Mouse (Mus musculus): Measurements from ENCODE around the gene Trpt1. TPM values are rescaled to one million over a fixed set of nuclear protein-coding genes. Genes with fewer than 3 reads are reported as not detected.
A peak's percentile ranks its signal among the peaks of the same experiment; 100 is the strongest.

The Trpt1 gene
- 4.7 and 6.4 TPM in 2 replicates for polyA plus RNA-seq (2012; rRNA removed)

GRCm38 (mm10) chr19:6996006-6996405 is at the start of gene Trpt1, which contains the start of gene Nudt22:
Gene Trpt1, plus strand, starts transcription at chr19:6996131.
Gene Nudt22, minus strand, starts transcription at chr19:6996117.
- Histone ChIP-seq H3K27me3 (ENCODE audit: control insufficient read depth, insufficient read depth, low read length) (no peaks in the 10 kb centered on the region), H3K4me1 (ENCODE audit: control insufficient read depth, insufficient read depth, insufficient read length) (peaks cover 20% of the 10 kb centered on the region), H3K36me3 (ENCODE audit: control insufficient read depth, insufficient read depth, low read length) (peaks cover 20% of the 10 kb centered on the region), H3K4me3 (ENCODE audit: extremely low read depth, insufficient read depth, insufficient read length) (peak within 1 kb of the TSS; percentile 62), H3K27ac (ENCODE audit: insufficient read depth, low read length) (peak within 1 kb of the TSS; percentile 39)
- 2% methylated on average over 24 of the region's 24 CpGs for WGBS
- peak in 1 of 2 experiments; percentile 57 for DNase-seq (ENCODE audit: low read depth in 1 of 2, low spot score in 2 of 2)
- TF ChIP-seq CTCF (IDR thresholded peaks at IDR 0.05; ENCODE audit: extremely low read depth, insufficient read depth, insufficient read length, insufficient replicate concordance) = no peak

DNA sequence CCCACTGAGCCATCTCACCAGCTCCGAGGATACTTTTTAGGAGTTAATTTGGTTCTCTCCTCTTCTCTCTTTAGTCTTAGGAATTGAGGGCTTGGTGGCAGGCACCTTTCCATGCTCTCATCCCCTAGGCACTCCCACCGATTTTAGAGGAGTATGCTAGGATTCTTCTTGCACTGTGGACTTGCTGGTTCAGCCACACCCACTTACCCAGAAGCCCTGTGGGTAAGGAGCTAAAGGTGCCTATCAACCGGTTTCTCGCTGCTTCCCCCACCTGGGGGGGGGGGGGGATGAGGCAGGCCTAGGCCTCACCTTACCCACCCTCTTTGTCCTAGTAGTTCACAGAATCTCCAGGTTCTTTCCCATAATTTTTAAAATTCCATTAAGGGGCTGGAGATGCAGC is 48.2 kb upstream of the Trpt1 start:
- Histone ChIP-seq H3K36me3 (ENCODE audit: control insufficient read depth, insufficient read depth, low read length) (no peaks in the 10 kb centered on the region), H3K27ac (ENCODE audit: insufficient read depth, low read length) (no peak overlapping the region), H3K4me3 (ENCODE audit: extremely low read depth, insufficient read depth, insufficient read length) (no peak overlapping the region), H3K27me3 (ENCODE audit: control insufficient read depth, insufficient read depth, low read length) (no peaks in the 10 kb centered on the region), H3K4me1 (ENCODE audit: control insufficient read depth, insufficient read depth, insufficient read length) (peaks cover 5% of the 10 kb centered on the region; the same call in 1 of the 2 replicates)
- DNase-seq (ENCODE audit: low read depth in 1 of 2, low spot score in 2 of 2) = no peak
- no peak for TF ChIP-seq CTCF (IDR thresholded peaks at IDR 0.05; ENCODE audit: extremely low read depth, insufficient read depth, insufficient read length, insufficient replicate concordance)
- TF ChIP-seq POLR2A (IDR thresholded peaks at IDR 0.05; ENCODE audit: low read depth, low read length) = no peak
- 76% methylated on average over 4 of the region's 4 CpGs for WGBS

DNA sequence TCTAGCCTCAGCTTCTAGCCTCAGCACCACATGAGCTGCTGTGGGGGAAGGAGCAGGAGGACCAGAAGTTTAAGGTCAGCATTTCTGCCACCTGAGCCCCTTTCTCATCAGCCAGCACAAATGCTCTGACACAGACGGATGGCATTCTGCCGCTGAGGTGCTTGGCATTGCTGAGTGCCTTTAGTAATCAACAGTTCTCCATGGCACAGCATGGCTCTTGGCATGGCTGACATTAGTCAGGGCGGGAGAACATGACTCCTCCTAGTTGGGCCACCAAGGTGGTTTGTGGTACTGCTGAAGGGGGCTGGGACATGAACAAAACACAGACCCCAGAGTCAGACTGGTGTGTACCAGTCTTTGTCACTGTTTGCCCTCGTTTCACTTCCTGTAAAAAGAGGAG is 47.7 kb upstream of the Trpt1 start:
- Histone ChIP-seq H3K27ac (ENCODE audit: insufficient read depth, low read length) (no peak overlapping the region), H3K27me3 (ENCODE audit: control insufficient read depth, insufficient read depth, low read length) (no peaks in the 10 kb centered on the region), H3K4me1 (ENCODE audit: control insufficient read depth, insufficient read depth, insufficient read length) (peaks cover 5% of the 10 kb centered on the region; the same call in 1 of the 2 replicates), H3K36me3 (ENCODE audit: control insufficient read depth, insufficient read depth, low read length) (no peaks in the 10 kb centered on the region), H3K4me3 (ENCODE audit: extremely low read depth, insufficient read depth, insufficient read length) (no peak overlapping the region)
- 84% methylated on average over 4 of the region's 4 CpGs for WGBS
- TF ChIP-seq POLR2A (IDR thresholded peaks at IDR 0.05; ENCODE audit: low read depth, low read length) (no peak), CTCF (IDR thresholded peaks at IDR 0.05; ENCODE audit: extremely low read depth, insufficient read depth, insufficient read length, insufficient replicate concordance) (no peak)
- DNase-seq (ENCODE audit: low read depth in 1 of 2, low spot score in 2 of 2) = no peak

- no peak overlapping the region for H3K27ac ChIP-seq (ENCODE audit: insufficient read depth, low read length)
- TF ChIP-seq CTCF (IDR thresholded peaks at IDR 0.05; ENCODE audit: extremely low read depth, insufficient read depth, insufficient read length, insufficient replicate concordance) (no peak), POLR2A (IDR thresholded peaks at IDR 0.05; ENCODE audit: low read depth, low read length) (no peak)
- H3K4me3 ChIP-seq (ENCODE audit: extremely low read depth, insufficient read depth, insufficient read length) = no peak overlapping the region
- no peaks in the 10 kb centered on the region for H3K36me3 ChIP-seq (ENCODE audit: control insufficient read depth, insufficient read depth, low read length)
- H3K27me3 ChIP-seq (ENCODE audit: control insufficient read depth, insufficient read depth, low read length) = no peaks in the 10 kb centered on the region
- H3K4me1 ChIP-seq (ENCODE audit: control insufficient read depth, insufficient read depth, insufficient read length) = peaks cover 5% of the 10 kb centered on the region; the same call in 1 of the 2 replicates
- WGBS = 96% methylated on average over 5 of the region's 5 CpGs
- DNase-seq (ENCODE audit: low read depth in 1 of 2, low spot score in 2 of 2) = no peak
These were observed 46.4 kb upstream of the Trpt1 start for GRCm38 (mm10) chr19:6949532-6949931.

- Histone ChIP-seq H3K27ac (ENCODE audit: insufficient read depth, low read length) (no peak overlapping the region), H3K36me3 (ENCODE audit: control insufficient read depth, insufficient read depth, low read length) (peaks cover 1% of the 10 kb centered on the region; the same call in 1 of the 2 replicates), H3K4me3 (ENCODE audit: extremely low read depth, insufficient read depth, insufficient read length) (no peak overlapping the region), H3K27me3 (ENCODE audit: control insufficient read depth, insufficient read depth, low read length) (no peaks in the 10 kb centered on the region), H3K4me1 (ENCODE audit: control insufficient read depth, insufficient read depth, insufficient read length) (peaks cover 6% of the 10 kb centered on the region; the same call in 1 of the 2 replicates)
- WGBS = 85% methylated on average over 5 of the region's 5 CpGs
- DNase-seq (ENCODE audit: low read depth in 1 of 2, low spot score in 2 of 2) = no peak
- TF ChIP-seq CTCF (IDR thresholded peaks at IDR 0.05; ENCODE audit: extremely low read depth, insufficient read depth, insufficient read length, insufficient replicate concordance) = no peak
- no peak for TF ChIP-seq POLR2A (IDR thresholded peaks at IDR 0.05; ENCODE audit: low read depth, low read length)
These were observed 46.0 kb upstream of the Trpt1 start for GRCm38 (mm10) chr19:6949951-6950350.

DNA sequence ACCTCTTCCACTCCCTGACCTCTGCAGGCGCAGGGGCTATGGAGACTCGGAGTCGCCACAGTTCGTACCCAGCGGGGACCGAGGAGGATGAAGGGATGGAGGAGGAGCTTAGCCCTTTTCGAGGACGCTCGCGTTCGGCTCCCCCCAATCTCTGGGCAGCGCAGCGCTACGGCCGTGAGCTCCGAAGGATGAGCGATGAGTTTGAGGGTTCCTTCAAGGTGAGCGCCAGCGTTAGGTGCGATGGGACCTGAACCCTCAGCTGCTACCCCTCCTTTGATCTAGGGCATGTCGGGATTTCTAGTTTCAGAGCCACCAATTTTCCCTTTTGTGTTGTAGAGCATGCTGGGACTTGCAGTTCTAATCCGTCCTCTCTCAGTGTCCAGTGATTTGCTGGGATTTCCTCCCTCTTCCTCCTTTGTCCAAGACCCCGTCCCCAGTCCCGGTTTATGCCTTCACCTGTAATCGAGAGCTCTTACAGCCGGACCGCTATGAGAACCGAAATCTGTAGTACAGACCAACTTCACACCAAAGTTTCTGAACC is 45.2 kb upstream of the Trpt1 start:
- Histone ChIP-seq H3K27me3 (ENCODE audit: control insufficient read depth, insufficient read depth, low read length) (no peaks in the 10 kb centered on the region), H3K4me1 (ENCODE audit: control insufficient read depth, insufficient read depth, insufficient read length) (peaks cover 11% of the 10 kb centered on the region; the same call in 1 of the 2 replicates), H3K27ac (ENCODE audit: insufficient read depth, low read length) (peak overlapping the region; percentile 77), H3K36me3 (ENCODE audit: control insufficient read depth, insufficient read depth, low read length) (peaks cover 1% of the 10 kb centered on the region; the same call in 1 of the 2 replicates), H3K4me3 (ENCODE audit: extremely low read depth, insufficient read depth, insufficient read length) (peak overlapping the region; percentile 86)
- no peak; the same call in 1 of the 2 replicates for TF ChIP-seq POLR2A (IDR thresholded peaks at IDR 0.05; ENCODE audit: low read depth, low read length)
- no peak for TF ChIP-seq CTCF (IDR thresholded peaks at IDR 0.05; ENCODE audit: extremely low read depth, insufficient read depth, insufficient read length, insufficient replicate concordance)
- DNase-seq (ENCODE audit: low read depth in 1 of 2, low spot score in 2 of 2) = no peak
- 1% methylated on average over 28 of the region's 28 CpGs for WGBS

- TF ChIP-seq CTCF (IDR thresholded peaks at IDR 0.05; ENCODE audit: extremely low read depth, insufficient read depth, insufficient read length, insufficient replicate concordance) (no peak), POLR2A (IDR thresholded peaks at IDR 0.05; ENCODE audit: low read depth, low read length) (peak; percentile 16; the same call in 1 of the 2 replicates)
- Histone ChIP-seq H3K4me1 (ENCODE audit: control insufficient read depth, insufficient read depth, insufficient read length) (peaks cover 11% of the 10 kb centered on the region; the same call in 1 of the 2 replicates), H3K4me3 (ENCODE audit: extremely low read depth, insufficient read depth, insufficient read length) (peak overlapping the region; percentile 86), H3K36me3 (ENCODE audit: control insufficient read depth, insufficient read depth, low read length) (peaks cover 3% of the 10 kb centered on the region; the same call in 1 of the 2 replicates), H3K27ac (ENCODE audit: insufficient read depth, low read length) (peak overlapping the region; percentile 77), H3K27me3 (ENCODE audit: control insufficient read depth, insufficient read depth, low read length) (no peaks in the 10 kb centered on the region)
- WGBS = under 1% methylated on average over 35 of the region's 35 CpGs
- DNase-seq (ENCODE audit: low read depth in 1 of 2, low spot score in 2 of 2) = peak in 1 of 2 experiments; percentile 77
These were observed 44.5 kb upstream of the Trpt1 start for GRCm38 (mm10) chr19:6951381-6951968.

All from spleen, adult 2 months (tissue).